Mouse (Mus musculus) retina, postnatal 7 days (tissue): ENCODE data around the gene Hddc2.

Experiments used
- DNase-seq: peaks from one replicate; pipeline ENCODE4 v3.0.0-alpha.2; 2012; ENCODE audit warnings: low read depth, low spot score

Gene Hddc2

GRCm38 (mm10) chr10:31312865-31313848 lies at the start of gene Hddc2:
Gene Hddc2, plus strand, starts transcription at chr10:31313383.
- peak; percentile 80 for DNase-seq

GRCm38 (mm10) chr10:31272738-31273137 lies 40.4 kb upstream of the Hddc2 start:
- no peak for DNase-seq

GRCm38 (mm10) chr10:31273171-31273570 lies 40.0 kb upstream of the Hddc2 start:
- no peak for DNase-seq

GRCm38 (mm10) chr10:31287787-31288186 lies 25.4 kb upstream of the Hddc2 start:
- no peak for DNase-seq

- no peak for DNase-seq
Measured at GRCm38 (mm10) chr10:31288697-31289390, 24.3 kb upstream of the Hddc2 start.

- DNase-seq = no peak
Measured at GRCm38 (mm10) chr10:31295705-31296104, 17.5 kb upstream of the Hddc2 start.

- no peak for DNase-seq
Measured at GRCm38 (mm10) chr10:31296458-31296857, 16.7 kb upstream of the Hddc2 start.

GRCm38 (mm10) chr10:31297106-31297505 lies 16.1 kb upstream of the Hddc2 start:
- DNase-seq = no peak

GRCm38 (mm10) chr10:31298263-31298662 lies 14.9 kb upstream of the Hddc2 start:
- no peak for DNase-seq

- peak; percentile 55 for DNase-seq
Measured at GRCm38 (mm10) chr10:31298921-31299574, 14.1 kb upstream of the Hddc2 start.

- no peak for DNase-seq
Measured at GRCm38 (mm10) chr10:31300292-31300691, 12.9 kb upstream of the Hddc2 start.

- DNase-seq = no peak
Measured at GRCm38 (mm10) chr10:31303446-31303845, 9.7 kb upstream of the Hddc2 start.

GRCm38 (mm10) chr10:31307024-31307598 lies 6.1 kb upstream of the Hddc2 start:
- no peak for DNase-seq

- no peak for DNase-seq
Measured at GRCm38 (mm10) chr10:31318491-31318890, 5.3 kb downstream of the Hddc2 start.

- DNase-seq = no peak
Measured at GRCm38 (mm10) chr10:31329436-31329835, 16.3 kb downstream of the Hddc2 start.

- no peak for DNase-seq
Measured at GRCm38 (mm10) chr10:31330286-31330962, 17.2 kb downstream of the Hddc2 start.

GRCm38 (mm10) chr10:31331225-31331775 lies 18.1 kb downstream of the Hddc2 start:
- DNase-seq = no peak

GRCm38 (mm10) chr10:31336432-31336831 lies 23.2 kb downstream of the Hddc2 start:
- no peak for DNase-seq

GRCm38 (mm10) chr10:31346401-31346800 lies 33.2 kb downstream of the Hddc2 start:
- DNase-seq = no peak

- DNase-seq = no peak
Measured at GRCm38 (mm10) chr10:31351056-31351455, 37.9 kb downstream of the Hddc2 start.
